Mouse (Mus musculus) cerebellum, adult (tissue): ENCODE measurements around the gene Rnh1.

Experiments
- ATAC-seq: cut with Nextera tagmentation; 2 replicates; pipeline ENCODE4 v1.9.2; 2017; ENCODE audit warnings: mild to moderate bottlenecking, moderate library complexity, mixed read lengths; ENCODE audit not compliant: insufficient number of reproducible peaks, low FRiP score, low TSS enrichment

Rnh1 gene

DNA sequence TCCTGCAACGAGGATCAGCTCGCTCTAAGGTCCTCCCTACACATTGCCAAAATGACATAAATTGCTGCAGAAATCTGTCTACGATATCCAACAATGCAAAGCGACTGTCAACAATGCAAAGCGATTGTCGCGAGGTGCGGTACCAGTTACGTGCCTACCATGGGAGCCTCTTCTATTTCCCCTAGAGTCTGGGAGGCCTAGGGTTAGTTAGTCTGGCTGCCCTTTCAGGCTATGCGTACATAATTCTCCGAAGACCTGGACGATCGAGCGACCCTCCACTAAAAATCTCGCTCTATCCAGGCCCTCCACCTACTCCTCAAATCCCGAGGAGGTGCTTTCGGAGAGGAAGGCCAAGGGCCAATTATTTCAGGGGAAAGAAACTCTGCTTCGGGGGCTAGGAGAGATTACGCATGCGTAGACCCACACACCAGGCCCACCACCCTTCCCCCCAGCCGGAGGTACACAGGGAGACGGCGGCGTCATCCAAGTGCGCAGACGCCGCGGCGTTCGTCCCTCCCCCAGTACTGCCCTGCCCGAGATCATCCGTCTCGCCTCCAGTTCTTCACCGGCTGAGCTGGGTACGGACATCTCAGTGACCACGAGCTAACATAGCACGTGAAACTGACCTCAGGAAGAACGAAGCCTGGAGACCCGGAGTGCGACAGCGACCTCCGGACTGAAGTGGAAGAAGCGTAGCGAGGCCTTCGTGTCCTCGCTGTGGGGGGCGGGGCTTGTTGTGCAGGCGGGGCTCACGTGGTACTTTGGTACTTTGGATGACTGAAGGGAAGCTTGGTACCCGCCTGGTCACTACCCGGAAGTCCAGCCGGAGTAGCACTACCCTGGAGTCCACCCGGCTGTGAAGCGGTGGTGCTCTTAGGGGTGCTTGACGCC is at the start of gene Rnh1:
TSS of gene Rnh1 (minus strand) at position 742 of the 891 bp plus-strand sequence.
- ATAC-seq, result peak; percentile 89

DNA sequence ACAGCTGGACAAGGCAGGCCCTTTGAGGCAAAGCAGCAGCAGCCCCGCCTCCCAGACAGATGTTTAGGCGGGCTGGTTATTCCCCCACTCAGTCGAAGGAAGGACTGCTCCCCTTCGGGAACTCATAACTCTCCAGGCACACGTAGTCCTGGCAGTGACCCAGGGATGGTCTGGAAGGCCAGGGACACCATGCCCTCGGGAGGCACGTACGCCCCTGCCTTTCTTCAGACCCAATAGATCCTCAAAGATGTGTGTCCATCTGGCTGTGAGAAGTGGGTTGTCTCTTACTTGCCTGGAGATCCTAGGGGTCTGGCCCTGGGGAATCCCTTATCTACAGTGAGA is 49.4 kb upstream of the Rnh1 start:
- ATAC-seq, result 0 out of 2 replicates have a peak, but pooled peaks have one; percentile 9

DNA sequence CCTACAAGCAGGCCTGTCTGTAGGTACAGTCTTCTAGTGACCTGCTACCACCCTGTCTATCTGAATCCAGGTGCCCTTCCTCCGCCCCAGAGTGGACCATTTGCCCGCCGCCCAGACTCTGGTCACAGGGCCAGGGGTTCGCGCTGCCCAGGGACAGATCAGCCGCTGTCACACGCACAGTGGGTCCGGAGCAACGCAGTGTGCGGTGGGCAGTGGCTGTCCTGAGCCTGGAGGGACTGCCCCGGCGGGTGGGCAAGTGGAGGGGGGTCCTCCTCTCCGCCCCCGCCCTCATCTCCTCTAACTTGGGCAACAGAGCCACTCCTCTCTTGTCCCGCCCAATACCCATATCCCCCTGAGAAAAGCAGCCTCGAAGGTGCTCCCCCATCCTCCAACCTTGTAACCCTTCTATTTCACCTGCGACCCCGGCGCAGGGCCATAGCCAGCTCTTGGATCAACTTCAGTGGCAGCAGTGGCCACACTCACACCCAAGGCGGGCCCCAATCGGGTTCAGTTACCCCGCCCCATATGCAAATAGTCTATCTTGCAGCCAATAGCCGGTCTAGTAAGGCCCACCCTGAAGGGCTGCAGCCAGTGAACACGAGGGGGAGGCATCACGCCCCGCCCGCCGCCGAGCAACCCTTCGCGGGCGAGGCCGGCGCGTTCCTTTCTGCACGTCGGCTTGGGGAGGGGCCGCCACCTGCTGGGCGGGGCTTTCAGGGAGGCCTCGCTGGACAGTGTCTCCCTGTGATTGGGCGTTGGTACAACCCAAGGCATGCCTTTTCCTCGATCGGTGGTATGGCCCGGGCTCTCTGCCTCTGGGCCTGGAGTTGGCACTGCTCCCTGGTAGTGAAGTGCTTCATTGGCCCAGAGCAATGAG is 48.8 kb upstream of the Rnh1 start:
- peak; percentile 87 for ATAC-seq

DNA sequence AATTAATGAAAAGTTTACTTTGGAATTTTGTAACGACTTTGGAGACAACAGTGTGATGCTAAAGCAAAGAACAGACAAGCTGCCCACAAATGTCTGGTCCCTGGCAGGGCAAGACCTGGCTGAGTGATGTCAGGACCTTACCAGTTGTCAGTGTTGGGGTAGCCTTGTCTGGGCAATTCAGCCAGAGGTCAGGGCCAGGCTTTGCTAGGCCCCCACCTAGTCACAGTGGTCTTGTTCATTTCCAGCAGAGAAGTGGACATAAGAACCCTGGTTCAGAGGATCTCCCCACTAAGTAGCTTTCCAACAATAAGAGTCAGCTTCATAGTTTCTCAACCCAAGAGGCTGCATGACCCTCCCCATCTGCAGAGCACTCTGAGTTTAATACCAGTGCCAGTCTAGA is 47.7 kb upstream of the Rnh1 start:
- no peak for ATAC-seq

DNA sequence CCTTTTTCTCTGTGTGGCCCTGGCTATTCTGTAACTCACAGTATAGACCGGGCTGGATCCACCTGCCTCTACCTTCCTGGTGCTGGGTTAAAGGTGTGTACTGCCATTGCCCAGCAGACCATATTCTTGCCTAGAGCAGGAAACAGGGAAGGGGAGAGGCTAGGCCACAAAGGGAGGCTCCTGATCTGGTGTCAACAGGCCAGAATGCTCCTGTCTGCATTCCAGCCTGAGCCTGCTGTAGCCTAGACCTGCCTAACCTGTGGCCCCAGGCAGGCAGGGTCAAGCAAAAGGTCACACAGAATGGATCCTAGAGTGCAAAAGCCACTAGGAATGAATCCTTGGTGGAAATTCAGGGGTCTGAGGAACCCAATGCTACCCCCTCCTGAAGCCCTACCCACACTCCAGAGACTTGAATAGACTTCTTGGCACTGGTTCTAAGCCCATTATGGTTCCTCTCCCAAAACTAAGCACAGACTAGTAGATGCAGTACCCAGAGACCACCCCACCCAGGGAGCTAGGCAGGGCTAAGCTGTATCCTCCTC is 47.0 kb upstream of the Rnh1 start:
- no peak for ATAC-seq

DNA sequence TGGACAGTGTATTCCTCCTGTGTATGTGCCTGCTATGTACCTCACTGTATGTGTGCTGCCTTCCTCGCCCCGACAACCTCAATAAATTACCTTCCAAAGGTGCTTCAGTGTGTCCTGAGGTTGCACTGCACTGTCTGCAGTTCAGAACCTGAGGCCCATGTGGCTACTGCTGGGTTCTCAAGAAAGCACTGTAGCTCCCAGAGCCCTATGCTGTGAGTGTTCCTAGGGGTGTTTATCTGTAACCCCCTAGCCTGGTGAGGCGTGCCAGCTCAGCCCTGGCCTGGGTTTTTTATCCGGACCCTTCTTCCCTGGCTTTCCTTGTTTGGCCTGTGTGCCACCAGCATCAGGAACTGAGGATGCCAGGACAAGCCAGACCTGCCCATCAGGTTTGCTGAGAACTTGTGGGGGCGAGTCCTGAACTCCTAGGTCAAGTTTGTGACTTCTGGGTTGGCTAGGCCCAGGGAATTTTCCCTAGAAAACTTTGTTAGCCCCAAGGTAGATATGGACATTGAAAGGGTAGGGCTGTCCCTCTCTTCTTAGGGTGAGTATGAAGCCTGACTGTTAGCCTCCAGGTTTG is 46.0 kb upstream of the Rnh1 start:
- ATAC-seq, result no peak

DNA sequence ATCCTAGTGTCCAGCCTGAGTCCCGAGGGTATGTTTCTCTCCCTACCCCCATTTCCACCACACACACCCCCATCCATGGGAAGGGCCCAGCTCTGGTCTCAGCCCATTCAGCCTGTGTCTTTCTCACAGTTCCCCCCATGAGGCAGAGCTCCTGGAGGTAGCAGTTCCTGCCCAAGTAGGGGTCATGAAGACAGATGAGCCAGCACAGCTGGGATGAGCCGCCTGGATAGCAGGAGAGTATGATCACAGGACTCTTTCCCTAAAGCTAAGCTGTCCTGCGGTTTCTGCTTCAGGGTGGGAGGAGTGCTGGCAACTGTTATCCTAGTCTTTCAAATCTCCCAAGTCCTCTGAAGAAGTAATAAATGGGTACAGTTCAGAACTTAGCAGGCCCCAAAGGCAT is 45.5 kb upstream of the Rnh1 start:
- no peak for ATAC-seq

DNA sequence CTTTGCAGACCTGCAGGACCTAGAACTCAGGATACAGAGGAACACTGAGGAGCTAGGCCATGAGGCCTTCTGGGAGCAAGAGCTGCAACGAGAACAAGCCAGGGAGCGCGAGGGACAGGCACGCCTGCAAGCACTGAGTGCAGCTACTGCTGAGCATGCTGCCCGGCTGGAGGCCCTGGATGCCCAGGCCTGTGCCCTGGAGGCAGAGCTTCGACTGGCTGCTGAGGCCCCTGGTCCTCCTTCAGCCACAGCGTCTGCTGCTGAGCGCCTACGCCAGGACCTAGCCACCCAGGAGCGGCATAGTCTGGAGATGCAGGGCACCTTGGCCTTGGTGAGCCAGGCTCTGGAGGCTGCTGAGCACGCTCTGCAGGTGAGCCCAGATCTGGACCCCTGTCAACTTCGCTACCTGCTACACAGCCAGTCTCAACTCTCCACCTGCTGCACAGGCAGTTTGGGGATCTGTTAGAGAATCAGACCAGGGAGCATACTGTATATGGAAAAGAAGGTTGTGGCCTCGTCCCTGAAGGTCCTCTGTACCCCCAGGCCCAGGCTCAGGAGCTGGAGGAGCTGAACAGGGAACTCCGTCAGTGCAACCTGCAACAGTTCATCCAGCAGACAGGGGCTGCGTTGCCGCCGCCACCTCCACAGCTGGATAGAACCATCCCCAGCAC is 44.8 kb upstream of the Rnh1 start:
- ATAC-seq, result no peak

DNA sequence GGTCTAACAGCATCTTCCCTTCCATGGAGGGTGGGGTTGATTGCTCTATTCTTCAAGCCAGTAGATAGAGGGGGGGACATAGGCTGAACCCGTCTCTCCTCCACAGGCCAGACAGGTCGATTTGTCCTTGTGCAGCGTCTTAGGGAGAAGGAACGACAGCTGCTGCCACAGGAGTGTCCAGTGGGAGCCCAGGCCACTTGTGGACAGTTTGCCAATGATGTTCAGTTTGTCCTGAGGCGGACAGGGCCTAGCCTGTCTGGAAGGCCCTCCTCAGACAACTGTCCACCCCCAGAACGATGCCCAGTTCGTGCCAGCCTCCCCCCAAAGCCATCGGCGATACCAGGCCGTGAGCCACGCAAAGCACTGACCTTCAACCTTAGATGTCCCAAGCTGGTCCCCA is 44.2 kb upstream of the Rnh1 start:
- no peak for ATAC-seq

DNA sequence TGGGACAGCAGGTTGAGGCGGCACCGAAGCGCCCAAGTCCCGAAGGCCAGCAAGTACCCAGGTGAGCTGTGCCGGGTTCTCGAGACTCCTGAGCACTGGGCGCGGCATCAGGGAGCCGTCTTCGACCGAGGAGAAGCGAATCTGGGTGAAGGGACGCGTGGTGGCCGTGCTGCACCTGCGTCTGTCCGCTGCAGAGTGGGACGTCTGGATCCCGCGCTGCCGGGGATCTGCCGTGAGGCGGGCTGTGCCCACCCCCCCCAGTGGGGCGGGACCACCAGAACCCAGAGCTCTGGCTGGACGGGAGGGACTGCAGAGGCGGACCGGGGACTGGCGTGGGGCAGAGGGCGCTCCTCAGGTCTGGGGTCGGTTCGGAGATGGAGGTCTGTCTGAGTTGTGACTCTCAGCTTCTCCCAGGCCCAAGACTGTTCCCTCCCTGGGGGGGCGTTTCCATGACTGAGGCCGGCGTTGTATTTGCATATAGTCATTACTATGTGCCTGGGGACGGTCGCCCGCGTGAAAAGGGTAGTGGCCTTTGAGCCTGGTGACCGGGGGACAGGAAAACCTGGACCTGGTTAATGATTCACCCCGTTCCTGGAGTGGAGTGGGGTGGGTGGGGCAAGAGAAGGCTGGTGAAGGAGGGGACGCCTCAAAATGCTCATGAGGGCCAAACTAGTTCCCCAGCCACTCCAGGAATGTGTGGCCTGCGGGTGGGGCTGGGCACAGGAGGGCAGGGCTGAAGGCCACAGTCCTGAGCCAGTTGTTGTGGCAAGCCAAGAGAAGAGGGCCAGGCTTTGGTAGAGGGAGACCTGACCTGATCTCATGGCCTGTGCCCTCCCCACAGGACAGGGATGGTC is 43.5 kb upstream of the Rnh1 start:
- no peak; the same call in 1 of the 2 replicates for ATAC-seq

DNA sequence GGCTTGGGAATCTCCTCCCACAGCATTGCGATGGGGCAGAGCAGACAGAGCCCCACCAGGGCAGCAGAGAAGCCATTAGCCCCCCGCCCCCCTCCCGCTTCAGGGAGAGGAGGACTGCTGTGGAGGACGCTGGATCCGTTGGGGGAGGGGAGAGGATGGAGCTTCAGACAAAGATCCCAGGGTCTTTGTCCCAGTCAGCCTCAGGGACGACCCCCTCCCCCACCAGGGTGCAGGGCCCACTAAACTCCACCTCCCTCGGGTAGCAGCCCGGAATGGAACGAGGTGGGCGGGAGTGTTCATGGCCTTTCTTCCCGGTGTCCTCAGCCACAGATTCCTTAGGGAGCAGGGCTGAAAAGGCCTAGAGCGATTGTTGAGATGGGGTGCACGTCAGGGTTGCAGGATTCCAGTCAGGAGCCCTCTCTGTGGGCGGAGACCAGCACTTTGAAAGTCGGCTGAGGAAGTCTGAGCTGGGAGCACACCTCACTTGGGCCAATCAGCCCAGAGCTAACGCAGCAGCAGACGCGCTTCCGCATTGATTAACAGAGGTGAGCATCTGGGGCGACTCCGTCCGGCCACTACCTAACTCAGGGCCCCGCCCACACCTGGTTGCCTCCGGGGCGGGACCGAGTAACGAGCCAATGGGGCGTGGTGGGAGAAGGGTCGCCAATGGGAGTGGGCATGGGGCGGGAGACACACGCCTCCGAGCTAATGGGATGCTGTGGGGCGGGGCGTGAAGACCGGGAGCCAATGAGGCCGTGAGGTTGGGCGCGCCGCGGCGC is 42.6 kb upstream of the Rnh1 start, which contains the start of gene Rassf7:
TSS of gene Rassf7 (plus strand) at position 760 of the 779 bp plus-strand sequence.
- ATAC-seq, result peak; percentile 83

DNA sequence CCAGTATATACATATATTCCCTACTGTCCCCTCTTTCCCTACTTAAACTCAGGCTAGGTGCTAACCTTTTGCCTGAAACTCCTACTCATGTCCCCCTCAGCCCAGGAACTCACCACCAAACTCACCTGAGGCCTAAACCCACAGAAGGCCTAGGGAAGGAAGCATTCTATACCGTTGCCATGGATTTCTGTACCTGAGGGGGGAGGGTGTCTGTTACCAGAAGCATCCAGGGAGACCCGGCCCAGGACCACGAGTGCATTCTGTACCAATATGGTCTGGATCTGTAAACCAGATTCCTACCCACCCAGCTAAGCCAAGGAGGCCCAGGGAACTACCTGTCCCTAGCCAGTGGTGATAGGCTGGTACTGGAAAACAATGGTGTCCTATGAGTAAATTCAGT is 41.7 kb upstream of the Rnh1 start:
- no peak for ATAC-seq

DNA sequence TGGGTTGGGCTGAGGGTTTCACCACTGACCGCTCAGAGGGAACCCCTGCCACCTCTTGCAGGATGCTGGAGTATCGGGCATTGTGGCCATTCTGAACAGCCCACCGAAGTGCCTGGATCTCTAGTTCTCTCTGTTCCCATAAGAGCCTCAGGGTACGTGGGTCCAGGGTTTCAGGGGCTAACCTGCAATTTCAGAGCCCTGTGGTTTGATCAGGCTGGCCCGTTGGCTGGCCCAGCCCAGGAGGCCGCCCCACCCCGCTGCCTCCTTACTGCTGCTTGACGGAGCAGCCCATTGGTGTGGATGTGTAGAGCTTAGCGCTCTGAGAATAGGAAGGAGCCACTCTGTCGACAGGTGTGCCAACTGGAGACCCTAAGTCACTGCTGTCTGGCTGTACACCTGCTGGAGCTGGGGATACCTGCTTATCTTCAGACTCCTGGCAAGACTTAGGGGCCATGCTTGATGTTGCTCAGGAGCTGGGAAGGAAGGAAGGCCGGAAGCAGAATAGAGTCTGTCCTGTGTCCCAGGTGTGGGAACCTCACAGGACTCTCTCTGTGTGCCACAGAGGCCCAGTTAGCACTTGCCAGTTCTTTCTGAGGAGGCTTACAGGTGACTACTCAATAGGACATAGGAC is 41.1 kb upstream of the Rnh1 start, which contains the start of gene Lmntd2:
TSS of gene Lmntd2 (minus strand) at position 476 of the 631 bp plus-strand sequence.
- ATAC-seq, result no peak

DNA sequence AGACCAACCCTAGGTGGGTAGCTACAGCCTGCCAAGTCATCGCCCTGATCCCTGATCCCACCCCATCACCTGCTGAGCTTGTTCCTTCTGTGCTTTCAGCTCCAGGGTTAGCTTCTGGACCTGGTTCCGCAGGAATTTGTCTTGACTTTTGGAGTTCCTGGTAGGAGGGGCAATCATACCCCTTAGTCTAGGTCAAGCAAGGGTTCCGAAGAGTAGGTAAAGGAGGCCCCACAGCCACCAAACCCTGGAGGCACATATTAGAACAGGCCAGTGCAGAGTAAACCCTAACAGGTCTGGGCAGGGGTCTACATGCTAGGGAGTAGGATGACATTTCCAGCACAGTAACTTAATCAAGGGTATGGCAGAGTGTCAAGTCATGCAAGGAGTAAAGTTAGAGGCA is 40.5 kb upstream of the Rnh1 start:
- no peak for ATAC-seq

DNA sequence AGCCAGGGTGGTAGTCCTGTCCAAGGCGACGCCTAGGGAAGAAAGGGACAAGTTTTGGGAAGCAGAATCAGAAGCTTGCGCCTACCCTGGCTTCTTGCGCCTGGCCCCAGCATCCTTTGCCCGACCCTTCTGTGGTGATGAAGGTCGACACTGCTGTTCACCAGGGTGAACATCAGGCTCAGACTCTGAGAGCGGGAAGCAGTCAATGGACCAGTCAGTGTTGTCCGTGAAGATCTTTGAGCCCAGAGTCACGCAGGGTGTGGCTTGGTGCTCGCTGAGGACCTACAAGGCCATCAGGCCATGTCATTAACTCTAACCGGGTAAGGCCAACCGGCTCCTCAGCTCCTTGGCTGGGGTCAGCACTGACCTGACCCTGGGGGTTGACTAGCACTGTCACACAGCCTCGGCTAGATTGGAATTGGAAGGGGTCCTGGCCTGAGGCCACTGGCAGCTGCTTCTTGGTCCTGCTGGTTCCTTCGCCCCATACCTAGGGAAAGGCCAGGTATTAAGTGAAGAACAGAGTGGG is 38.0 kb upstream of the Rnh1 start:
- no peak for ATAC-seq

DNA sequence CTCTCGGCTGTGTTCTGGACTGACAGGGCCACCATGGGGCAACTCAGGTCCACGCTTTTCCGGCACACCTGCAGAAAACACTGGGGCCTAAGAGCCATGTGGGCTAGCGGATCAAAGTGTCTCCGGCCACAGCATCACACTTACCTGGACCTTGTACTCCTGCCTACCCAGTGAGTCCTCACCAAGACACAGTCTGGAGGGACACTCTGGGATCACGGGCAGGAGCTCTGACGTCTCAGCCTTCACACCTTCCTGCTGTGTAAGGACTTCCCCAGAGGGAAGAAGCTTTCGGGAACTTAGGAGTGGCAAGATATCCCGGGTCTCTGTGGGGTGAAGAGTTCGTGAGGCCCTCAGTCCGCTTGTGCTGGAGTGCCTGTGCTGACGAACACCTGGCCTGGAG is 37.5 kb upstream of the Rnh1 start:
- ATAC-seq, result no peak

DNA sequence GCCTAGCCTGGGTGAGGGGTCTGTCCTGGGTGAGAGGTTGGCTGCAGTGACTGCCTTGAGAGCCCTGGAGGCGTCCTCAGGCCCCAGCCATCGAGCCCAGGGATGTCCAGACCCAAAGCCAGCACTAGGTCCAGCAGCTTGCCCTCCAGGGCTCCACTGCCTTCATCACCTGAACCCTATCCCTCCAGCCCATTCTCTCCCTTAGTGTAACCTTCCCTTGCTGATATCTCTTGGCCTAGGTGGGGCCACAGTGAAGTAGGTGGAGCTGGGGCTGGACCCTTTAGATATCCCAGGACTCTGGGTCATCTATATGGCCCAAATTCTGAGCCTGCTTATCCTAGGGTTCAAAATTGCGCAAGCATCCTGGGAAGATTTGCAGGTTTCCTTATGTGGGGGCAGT is 36.9 kb upstream of the Rnh1 start:
- no peak for ATAC-seq
